Mouse (Mus musculus) thymus, postnatal 4 days (tissue): Measurements from ENCODE around the gene Gpatch8.

Experiments used
- DNase-seq: peaks from one replicate; pipeline ENCODE4 v3.0.0; 2021

Gpatch8 gene

DNA sequence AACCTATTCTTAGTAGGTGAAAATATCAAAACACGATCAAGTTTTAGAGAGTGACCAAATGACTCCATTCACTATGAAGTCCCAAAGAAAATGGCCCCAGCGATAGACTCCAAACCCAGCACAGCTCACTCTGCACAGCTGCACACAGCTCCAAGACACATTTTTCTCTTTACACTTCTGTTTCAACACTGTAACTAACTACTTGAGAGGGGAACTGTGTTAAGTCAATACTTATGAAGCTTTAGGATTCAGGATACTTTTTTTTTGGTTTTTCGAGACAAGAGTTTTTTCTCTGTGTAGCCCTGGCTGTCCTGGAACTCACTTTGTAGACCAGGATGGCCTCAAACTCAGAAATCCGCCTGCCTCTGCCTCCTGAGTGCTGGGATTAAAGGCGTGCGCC is 61.1 kb downstream of the Gpatch8 start:
- DNase-seq: no peak

DNA sequence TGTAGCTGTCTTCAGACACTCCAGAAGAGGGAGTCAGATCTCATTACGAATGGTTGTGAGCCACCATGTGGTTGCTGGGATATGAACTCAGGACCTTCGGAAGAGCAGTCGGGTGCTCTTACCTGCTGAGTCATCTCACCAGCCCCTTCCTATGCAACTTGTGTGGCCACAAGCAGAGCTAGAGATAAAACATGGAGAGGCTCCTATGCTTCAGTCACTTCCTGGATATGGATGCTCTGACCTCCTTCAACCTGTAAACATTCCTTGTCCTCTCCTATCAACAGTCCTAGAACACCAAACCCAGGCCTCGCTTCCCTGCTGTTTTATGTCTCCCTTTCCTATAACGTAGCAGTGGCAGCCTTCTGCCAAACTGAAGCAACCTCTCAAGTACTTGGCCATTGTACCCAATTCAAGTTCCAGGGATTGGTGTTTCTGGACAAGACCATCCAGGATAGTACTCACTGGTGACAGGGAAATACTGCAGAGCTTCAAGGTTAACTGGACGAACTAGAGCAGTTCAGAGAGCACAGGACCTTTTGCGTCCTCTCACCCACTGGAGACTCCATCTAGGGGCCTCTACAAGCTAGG is 62.0 kb downstream of the Gpatch8 start:
- DNase-seq: no peak

DNA sequence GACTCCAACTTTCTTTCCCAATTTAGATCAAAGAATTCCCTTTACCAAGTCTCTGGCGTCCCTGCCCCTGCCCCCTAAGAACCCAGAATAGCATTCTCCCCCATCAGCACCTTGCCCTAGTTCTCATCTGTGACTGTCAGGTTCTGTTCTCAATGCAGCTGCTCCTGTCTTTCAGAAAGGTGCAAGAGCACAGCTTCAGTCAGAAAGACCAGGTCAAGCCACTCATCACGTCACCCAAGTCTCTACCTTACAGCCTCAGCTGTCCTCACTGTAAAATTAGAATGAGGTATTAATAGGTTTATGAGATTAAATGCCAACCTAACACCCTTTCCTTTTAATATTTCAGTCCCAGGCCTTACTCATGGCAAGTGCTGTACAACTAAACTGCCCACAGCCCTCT is 63.0 kb downstream of the Gpatch8 start:
- no peak for DNase-seq

DNA sequence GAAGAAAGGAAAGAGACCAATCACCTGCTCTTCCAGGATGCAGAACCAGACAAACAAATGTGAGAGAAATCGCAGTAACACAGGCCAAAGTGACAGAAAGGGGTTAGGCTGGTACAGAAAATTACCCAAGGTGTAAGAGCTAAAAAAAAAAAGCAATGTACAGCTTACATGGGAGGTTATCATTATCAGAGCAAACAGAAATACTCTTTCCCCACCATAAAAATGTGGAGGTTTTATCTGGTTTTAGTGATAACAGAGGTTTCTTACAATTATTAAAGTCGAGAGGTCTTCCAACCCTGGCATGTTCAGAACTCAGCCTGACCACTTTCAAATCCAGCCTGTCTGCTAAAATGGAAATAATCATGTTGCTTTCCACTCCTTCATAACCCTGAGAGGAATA is 68.3 kb downstream of the Gpatch8 start:
- DNase-seq: no peak

DNA sequence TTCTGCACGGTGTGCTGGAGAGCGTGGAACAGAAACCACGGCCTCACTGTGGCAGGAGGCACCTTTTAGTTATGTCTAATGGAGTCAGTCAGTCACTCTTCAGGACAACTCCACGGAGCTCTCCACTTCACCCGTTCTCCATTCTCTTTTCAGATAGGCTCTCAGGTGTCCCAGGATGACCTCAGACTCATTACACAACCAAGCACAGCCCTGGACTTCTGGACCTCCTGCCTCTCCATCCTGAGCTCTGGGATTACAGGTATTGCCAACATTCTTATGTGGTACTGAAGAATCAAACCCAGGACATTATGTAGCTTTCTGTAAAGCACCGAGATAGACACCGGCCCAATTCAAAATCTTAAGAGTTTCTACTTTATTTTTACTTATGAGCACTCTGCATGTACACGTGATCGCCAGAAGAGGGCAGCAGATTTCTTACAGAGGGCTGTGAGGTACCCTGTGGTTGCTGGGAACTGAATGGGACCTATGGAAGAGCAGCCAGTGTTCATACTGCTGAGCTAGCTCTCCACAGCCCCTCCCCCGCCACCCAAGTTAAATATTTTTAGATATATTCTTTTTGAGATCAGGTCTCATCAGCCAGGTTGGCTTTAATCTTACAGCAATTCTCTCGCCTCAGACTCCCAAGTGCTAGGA is 69.3 kb downstream of the Gpatch8 start:
- peak; percentile 47 for DNase-seq

DNA sequence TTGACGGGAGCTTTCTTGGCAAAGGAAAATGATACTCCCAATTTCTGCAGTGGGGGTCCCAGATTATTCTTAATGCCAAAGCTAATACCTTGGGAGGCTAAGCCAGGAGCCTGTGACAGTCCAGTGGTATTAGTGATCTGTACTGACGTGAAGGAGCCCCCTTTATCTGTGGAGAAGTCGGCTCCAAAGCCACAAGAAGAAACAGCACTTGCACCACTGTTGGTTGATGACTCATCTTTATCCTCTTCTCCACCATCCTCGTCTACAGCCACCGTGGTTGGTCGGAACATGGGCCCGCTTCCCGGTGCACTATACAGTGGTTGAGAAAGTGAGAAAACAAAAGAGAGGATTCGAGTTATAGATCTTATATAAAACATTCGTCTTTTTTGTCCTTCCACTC is 74.4 kb downstream of the Gpatch8 start:
- DNase-seq: no peak

DNA sequence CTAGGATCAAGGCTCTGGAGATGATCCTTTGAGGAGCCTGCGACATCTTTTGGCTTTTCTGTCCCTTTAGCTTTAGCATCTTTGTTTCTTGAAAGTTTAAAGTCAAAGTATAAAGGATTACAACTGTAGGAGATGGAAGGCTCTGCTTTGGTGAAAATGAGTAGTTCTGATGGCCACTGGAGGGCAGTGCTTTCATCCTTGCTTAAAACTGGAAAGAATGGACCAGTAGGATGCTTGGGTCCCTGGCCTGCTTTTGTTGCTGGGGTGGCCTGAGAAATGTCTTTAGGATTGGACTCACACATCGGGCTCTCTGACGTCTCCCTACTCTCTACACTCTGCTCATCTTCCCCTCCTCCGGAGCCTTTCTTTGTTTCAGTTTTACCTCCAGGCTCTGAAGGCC is 75.3 kb downstream of the Gpatch8 start:
- no peak for DNase-seq

DNA sequence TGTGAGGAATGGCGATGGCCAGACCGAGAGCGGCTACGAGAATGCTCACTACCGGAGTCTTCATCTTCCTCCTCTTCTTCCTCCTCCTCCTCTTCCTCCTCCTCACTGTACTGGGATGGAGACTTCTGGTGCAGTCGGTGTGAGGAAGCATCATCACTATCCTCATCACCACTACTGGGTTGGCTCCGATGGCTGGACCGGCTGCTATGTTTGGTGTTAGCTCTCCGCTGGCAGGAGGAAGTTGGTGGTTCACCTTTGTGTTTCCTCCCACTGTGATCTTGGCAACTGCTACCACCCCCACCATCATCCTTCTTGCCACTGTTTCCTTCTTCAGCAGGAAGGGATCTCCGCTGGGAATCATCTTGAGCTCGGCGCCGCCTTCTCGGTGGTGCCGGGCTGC is 76.1 kb downstream of the Gpatch8 start:
- DNase-seq: no peak

DNA sequence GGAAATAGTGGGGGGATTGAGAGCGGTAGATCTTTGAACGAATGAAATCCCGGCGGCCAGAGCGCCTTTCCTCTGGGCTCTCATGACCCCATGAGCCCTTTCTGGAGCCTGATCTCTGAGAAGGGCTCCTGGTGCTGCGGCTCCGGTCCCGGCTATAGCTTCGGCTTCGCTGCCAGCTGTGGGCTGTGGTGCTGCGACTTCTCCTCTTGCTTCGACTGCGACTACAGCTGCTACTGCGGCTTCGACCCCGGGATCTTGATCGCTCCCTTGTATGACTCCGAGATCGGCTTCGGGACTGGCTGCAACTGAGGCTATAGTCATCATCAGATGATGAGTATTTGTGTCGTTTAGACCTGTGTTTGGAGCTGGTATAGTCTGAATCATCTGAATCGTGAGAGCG is 76.6 kb downstream of the Gpatch8 start:
- DNase-seq: no peak

DNA sequence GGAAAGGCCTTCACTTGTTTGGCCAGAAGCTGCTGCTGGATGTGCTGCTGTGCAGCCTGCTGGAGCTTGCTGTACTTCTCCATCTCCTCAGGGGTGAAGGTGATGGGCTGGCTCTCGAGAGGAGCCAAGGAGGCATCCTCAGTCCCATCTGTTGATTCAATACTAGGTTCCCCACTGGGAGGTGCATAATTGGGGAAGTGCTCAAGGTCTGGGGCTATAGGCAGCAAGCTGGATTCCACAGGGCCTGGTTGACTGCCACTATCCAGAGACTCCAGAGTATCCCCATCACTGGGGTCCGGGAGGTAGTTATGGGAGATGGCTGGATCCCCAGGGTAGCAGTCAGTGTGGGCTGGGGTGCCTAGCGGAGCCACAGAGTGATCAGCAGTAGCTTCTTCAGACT is 77.5 kb downstream of the Gpatch8 start:
- no peak for DNase-seq

DNA sequence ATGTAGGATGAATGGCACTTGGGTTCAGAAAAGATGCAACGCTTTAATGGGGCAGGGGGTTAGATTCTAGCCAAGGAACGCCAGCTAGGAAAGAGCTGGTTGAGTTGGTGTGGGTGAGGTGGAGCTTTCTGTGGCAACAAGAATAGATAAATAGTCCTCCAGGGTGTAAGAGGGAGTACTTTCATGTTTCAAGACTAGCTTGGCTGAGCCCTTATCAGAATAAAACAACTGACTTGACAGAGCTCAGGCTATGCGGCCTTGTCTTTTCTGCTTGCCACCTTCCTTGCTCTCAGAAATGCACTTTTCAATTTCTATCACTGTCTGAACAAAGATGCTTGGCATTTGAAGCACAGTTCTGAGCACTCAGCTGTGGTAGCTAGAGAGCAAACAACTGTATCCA is 81.2 kb downstream of the Gpatch8 start:
- no peak for DNase-seq

DNA sequence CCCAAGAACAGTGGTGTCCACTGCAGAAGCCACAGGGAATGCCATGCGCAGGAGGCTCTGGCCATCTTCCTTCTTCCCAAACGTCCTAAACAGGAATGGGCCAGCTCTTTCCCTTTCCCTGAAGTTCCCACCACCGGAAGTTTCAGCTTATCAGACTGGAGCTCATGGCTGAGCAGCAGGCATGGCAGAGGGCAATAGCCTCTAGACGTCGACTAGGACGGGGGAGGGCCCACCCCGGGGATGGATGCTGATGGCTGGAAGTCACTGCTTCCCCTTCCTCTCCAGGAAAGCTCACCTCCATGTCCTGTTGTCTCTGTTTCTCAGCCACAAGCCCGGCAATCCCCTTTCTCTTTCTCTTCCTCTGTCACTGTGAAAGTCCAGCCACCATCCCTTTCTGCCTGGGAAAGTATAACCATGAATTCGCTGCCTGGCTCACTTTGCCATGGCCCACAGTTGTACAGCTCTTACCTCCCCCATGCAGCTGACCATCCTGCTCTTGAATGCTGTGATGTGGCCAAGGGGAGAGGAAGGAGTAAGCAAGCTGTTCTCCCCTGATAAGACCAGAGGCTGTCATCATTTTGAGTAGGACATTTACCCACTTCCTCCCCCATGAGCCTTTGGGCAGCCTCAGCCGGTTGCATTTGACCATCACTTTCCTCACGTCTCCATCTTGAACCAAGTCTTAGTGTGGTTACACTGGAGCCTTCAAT is 86.4 kb downstream of the Gpatch8 start, which contains the start of gene Itga2b:
Gene Itga2b, minus strand, starts transcription at position 475 of the 710 bp plus-strand sequence.
- no peak for DNase-seq

DNA sequence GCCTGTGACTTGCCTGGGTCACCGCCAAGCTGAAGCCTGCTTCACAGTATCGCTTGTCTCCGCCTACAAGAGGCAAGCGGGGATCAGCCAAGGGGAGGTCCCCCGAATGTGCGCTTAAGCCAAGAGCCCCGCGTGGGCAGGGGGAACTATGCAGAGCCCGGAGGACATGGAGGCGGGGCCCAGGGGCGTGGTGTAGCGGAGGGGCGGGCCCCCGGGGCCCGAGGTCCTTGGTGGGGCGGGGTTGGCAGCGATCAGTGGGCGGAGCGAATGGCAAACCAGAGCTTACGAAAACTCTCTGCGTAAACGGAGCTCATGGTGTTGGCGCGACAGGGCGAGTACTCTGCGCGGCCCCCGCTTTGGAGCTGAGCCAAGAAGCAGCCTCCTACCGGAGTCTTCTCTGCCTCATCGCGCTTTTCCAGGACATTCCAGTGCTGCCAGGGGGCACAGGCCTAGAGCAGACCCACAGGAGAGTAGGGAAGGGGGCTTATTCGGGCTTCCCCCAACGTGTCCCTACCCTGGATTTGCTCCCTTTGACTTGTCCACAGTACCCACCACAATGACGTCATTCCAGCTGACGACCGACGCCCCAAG is 89.1 kb downstream of the Gpatch8 start:
- peak; percentile 98 for DNase-seq

DNA sequence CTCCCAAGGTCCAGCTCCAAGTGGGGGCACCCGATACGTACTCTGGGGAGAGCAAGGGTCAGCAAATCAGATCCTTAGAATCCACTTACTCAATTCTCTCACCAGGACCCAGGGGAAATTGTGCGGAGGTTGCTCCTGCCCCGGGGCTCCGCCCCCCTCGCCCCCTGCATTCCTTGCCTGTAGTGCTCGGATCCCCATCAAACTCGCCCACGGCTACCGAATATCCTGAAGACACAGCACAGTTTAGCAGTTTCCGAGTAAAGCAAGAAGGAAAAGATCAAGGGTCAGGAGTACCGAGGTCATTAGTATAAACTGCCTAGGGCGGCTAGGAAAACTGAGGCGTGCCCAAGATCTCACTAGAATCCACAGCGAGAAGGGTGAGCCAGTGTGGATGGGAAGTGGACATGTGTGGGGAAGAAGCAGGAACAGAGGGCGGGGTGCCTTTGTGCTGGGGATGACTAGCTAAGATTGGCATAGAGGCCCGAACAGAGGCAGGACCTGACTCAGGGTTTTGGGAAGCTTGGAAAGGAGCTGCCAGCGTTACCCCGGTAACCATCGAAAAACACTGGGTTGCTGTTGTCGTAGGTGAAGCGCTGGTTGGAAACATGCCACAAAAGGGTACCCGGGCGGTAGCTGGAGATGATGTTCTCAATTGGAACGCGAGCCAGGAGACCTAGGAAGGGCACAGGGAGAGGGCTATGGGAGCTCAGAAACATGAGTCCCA is 90.3 kb downstream of the Gpatch8 start:
- no peak for DNase-seq

DNA sequence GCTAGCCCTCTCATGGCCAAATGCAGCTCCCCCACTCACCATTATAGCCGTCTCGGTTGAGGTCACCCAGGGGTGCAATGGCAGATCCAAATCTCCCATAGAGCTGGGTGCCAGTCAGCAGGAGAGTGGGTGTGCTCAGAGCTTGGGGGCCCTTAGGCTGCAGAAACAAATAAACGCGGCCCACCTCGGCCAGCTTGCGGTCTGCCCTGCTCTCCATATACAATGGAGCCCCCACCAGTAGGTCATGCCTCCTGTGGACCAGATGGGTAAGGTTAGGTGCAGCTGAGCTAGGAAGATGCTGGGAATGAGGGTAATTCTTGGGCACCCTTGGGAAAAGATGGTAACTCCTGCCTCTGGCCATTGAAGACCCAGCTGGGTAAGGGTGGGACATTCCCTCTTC is 91.3 kb downstream of the Gpatch8 start:
- DNase-seq: no peak

DNA sequence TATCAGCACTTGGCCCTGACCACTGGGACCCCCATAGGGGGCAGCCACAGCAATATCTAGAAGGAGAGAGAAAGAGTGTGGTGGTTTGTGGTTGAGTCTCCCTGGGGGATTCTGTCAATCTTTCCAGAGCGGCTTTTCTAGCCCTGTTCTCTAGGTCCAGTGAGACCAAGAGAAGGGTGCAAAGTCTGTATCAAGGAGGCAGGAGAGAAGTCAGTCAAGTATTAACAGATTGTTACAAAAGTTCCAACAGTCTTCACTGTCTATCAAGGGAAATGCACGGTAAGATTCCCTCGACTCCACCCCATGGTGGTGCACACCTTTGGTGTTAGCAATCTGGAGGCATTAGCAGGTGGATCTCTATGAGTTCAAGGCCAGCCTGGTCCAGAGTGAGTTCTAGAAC is 94.4 kb downstream of the Gpatch8 start:
- DNase-seq: no peak

DNA sequence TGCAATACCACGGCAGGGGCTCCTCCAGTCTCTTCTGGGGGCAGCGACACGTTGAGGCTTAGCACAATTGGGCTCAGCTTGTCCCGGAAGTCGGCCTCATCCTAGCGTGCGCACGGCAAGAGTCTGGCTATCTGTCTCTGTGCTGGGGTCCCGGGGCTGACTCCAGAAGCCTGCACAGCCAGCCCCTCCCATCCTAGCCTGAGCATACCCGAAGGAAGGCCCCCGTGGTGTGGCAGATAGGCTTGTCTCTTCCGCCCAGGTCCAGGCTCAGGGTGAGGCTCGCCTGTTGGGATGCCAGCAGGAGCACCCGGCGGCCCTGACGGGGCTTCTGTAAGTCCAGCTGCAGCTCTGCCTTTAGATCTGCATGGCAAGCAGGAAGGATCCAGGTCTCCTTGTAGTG is 95.7 kb downstream of the Gpatch8 start:
- DNase-seq: no peak

DNA sequence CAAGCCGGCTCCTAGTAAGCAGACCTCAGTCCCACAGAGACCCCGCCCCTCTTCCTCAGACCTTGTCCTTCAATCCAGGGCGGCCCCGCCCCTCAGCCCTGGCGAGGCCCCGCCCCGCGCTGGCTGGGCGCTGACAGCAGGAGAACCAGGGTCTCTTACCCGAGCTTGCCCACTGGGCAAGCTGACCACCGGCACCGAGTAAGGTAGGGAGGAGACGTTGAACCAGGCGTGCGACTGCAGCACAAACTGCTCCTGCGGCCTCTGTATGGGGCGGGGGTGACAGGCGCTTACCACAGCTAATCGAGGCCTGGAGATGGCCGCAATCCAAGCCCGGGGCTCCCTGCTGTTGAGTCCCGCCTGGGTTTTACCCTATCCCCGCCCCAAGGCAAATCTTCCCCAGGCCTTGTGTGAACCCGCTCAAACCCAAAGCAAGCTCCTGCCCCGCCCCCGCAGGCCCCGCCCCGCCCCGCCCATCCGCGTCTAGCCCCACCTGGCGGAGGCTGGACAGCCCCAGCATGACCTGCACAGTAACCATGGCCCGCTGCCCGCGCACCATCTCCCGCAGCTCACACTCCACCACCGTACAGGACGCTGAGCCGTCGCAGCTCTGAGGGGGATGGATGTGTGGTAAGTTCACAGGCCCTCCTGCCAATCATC is 100.3 kb downstream of the Gpatch8 start:
- DNase-seq: peak; percentile 70

DNA sequence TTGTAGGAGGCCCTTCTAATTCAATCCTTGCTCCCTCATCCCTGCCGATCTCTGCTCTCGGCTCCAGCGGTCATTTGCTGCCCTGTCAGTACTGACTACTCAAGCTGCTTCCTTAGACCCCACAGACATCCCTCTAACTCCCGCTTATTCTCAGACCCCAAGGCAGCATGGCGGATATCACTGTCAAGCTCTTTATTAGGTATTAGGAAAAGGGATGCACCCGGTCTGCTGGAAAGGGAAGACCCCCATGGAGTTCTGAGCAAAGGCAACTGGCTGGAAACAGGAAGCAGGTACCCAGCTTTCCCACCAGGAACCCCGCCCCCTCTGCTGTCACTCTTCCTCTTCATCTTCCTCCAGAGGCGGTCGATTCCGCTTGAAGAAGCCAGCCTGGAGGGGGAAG is 103.1 kb downstream of the Gpatch8 start:
- DNase-seq: no peak

DNA sequence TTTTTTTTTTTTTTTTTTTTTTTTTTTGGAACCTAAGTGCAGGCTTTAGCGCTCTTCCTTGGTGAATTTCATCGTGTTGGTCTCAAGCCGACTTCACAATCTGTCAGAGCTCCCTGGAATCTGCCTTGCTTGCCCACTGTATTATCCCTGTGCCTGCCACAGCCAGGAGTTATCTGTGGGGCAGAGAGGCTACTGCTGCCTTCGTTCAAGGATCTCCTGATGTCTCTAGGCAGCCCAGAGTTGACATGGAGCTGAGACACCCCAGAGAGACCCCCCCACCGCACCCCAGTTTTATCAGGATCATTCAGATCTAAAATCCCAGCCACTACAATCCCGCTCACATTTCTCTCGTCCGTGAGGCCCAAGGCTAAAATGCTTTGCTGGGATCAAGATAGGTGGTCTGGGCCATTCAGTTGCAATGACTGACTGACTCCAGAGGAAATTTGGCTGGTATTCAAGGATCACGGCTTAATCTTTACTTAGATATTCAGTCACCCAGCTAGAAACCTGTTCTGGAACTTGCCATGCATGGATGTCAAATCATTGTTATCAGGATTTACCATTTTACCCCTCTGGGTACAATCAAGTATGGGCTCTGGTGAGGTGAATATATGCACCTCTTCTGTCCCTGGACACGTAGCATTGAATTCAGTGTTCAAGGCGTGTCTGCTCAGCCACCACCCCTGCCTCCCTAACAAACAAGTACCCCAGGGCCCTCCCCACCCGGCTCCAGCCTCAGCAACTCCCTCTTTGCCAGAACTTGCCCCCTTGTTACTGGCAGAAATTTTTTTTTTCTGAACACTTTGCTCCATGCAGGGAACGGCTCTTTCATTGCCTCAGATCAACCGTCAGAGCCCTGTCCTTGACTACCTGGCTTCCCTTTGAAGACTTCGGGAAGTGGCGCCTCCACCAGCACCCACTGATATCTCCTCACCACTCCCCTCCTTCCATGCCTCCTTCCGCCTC is 106.9 kb downstream of the Gpatch8 start:
- no peak for DNase-seq

DNA sequence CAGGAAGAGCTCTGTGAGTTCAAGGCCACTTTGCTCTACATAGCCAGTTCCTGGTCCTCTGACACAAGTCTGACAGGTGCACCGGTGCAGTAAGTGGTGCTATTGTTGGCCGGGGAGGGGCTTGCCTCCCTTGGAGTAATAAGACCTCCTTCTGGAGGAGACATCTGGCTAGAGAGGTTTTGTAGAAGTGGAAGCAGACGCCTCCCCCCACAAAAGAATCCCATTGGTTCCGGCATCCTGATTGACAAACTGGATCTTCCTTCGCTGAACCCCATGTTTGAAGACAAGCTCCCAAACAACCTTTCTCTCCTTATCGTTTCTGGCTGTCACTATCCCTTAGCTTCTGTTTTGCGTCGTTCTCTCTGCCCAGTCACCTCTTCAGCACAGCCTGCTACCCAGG is 107.9 kb downstream of the Gpatch8 start:
- DNase-seq: no peak

DNA sequence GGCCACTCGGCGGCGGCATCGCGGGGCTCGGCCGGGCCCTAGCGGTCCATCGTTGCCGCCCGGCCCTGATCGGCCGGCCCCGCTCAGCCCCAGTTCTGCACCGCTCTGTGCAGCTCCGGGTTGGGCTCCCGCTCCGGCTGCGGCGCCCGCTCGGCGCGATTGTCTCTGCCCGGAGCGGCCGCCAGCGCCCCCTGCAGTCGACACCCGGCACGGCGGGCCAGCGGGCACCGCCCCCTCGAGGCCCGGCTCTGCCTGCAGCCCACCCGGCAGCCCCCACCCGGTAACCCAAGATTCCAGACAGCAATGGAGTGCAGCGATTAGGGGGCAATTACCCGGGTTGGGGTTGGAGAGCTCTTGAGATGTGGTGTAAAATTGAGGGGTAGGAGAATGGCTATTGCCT is 108.7 kb downstream of the Gpatch8 start, which contains the start of gene Fam171a2:
Gene Fam171a2, minus strand, starts transcription at position 186 of the 400 bp plus-strand sequence.
- DNase-seq: peak; percentile 92
